Mouse (Mus musculus) hindlimb bud, embryonic 11.5 days (tissue): ENCODE results near the gene Tmem150c.

Experiments
- DNase-seq: peaks from one replicate; pipeline ENCODE4 v3.0.0-alpha.2; 2012; ENCODE audit warnings: low read depth, low spot score; ENCODE audit errors: extremely low spot score

The Tmem150c gene

DNA sequence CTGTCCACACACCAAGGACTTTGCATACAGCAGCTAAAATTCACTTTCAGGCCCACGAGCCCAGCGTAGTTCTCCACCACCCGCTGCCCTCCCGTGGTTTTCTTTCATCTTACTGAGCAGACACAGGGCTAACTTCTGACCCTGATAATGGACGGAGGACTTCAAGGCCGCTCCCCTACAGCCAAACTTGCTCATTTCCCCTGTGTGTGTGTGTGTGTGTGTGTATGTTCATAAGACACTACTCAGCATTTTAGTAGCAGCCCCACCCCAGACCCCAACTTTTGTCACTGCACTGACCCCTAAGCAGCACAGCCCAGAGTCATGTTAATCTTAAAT lies at the start of gene Tmem150c:
Gene Tmem150c, minus strand, starts transcription at position 171 of the 336 bp plus-strand sequence.
- no peak for DNase-seq

GRCm38 (mm10) chr5:100209093-100209492 lies 49.5 kb upstream of the Tmem150c start:
- no peak for DNase-seq

DNA sequence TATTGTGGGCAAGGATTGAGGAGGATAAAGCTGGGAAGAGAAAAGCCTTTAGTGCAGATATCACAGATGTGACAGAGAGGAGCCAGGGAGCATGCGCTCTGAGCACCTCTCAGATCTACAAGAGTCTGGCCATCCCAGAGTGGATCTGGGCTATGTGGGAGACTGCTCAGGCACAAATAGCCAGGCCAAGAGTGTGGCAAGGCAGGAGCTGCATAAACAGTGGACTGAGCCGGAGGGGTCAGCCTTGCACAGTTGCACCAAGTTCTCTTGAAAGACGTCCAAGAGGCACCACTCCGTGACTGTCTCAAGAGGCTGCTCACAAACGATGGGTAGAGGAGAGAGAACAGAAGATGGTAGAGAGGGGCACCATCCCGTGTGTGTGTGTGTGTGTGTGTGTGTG lies 47.1 kb upstream of the Tmem150c start:
- DNase-seq, result no peak

DNA sequence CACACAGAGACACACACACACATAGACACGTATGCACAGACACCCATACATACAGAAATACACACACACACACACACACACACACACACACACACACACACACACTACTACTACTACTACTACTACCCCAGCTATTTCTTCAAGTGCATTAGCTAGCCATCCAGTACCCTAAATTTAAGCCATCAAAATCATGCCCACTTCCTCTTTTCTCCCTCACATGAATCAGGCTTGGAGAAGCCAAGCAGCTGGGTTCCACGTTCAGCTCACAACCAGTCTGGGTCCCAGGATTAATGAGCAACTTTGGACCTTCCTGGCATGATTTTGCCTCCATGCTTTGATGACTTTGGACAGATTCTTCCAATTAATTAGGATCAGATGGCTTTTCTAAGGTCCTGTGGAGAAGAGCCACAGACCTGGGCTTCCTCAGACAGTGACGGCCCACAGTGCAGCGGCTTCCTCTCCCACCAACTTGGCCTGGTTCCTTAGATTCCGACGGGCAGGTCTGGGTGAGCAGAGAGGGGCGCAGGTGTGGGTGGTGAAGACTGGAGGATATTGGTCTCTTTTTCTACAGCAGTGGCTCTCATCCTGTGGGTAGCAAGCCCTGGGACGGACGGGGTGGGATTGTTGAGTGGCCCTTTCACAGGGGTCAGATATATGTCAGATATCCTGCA lies 46.0 kb upstream of the Tmem150c start:
- no peak for DNase-seq

- no peak for DNase-seq
These were observed 41.2 kb upstream of the Tmem150c start for GRCm38 (mm10) chr5:100200805-100201204.

DNA sequence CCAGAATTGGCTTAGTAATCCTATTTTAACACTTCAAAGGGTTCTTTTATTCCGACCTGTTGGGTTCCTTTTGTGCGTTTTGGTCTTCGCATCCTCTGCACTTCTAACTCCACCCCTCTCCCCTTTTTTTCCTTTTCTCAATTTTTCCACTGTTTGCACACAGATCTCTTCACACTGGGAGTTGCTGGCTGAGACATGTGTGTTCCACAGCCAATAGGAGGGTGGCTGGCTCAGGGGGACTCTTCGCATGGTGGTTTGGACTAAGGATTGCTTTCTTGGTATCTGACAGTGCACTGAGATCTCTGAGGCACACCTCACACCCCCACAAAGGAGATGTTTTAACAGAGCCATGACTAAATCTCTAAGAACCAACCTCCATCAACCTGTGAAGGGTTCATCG lies 40.7 kb upstream of the Tmem150c start:
- no peak for DNase-seq

- DNase-seq, result no peak
These were observed 39.7 kb upstream of the Tmem150c start for GRCm38 (mm10) chr5:100199092-100199853.

DNA sequence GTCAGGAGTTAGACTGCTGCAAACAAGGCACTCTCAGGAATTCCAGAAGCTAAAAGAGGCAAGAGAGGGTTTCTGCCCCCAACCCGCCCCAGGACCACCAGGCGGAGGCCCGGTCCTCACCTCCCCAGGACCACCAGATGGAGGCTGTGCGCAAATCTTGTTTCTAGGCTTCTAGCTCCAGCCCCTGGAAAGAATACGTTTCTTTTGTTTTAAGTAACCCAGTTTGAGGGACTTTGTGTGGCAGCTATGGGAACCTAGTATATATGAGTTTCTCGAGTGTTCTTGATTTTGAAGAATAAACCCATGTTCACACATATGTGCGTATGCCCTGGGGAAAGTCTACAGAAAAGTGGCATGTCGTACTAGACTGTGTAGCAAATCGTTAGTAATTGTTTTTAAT lies 37.9 kb upstream of the Tmem150c start:
- DNase-seq, result no peak

DNA sequence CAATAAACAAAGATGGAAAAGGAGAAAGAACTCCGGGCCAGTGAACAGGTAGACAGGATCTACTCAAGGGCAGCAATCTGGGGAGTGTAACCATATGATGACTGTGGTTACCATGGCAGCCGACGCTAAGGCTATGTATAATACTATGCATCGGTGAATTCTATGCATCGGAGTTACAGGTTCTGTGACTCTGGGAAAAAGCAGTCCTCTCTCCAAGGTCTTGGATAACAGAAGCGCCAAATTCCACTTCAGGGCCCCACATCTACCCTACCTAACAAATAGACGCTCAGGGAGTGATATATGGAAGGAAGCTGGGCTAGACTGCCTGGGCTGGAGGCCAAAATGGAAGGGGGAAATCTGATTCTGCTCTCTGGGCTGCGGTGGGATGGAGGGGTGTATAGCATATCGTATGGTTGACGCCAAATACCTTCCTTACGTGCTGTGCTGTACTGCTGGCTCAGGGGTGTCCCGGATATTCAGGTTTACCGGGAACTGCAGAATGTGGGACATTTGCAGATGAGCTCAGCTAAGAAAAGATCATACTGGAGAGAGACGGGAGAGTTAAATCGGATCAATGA lies 37.3 kb upstream of the Tmem150c start:
- no peak for DNase-seq

- no peak for DNase-seq
These were observed 36.8 kb upstream of the Tmem150c start for GRCm38 (mm10) chr5:100196397-100196796.

DNA sequence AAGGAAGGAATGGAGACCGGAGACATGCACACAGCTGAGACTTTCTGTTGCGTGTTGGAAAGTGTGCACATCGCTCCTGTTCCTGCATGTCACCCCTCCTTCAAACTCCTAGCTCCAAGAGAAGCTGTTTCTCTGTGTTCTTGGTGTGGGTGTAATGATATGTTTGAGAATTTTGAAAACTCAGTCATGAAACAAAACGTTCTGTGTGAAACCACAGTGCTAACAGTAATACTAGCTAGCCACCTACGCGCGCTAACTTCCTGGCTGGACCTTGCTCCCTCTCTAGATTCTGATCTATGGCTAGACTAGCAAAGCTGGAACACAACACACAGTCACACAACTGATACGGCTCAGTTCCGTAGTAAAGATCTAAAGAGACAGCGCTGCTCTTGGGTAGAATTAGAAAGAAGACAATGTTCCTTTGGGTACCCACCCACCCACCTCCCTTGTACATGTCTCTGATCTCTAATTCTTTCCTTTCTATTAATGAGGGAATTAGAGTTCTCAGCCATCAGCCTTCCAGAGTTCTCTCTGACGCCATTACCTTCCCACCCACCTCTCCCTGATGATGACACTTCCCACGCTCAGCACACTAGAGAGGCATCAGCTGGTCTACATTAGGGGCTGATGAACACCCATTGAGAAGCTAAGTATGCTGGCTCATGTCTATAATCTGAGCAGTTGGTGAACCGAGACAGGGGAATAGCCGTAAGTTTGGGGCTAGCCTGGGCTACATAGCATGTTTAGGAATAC lies 32.0 kb upstream of the Tmem150c start:
- no peak for DNase-seq

DNA sequence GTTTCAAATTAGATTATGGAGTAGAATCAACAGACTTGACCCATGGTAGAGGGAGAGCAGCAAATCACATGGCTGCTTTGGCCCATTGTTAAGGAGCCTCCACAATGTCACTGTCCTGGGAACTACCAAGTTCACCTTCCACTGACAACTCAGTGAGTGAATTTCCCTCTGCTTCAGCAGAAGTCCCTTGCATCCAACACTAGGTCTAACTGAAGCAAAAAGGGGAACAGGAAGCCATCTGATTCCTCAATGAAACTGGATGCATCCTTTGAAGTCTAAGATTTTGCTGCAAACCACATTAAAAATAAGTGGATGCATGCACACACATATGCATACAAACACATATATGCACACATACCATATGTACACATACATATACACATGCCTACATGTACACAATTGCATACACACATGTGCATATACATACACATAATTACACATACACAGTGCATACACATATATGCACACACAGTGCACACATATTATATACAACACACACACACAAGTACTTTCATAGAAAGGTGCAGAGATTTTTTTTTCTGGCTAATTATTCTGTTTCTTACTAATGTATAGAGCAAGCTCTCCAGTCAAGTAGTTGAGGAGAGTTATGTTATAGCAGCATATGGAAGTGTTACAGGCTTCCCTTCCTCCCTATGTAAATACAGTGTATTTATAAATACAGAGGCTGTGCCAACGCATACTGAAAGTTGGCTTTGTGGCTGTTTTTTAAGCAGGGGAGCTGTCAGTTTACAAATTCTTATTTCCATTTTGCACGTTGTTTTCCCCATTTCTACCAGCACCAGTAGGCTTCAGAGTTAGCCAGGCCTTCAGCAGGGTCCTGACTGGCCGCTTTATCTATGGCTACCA lies 27.7 kb upstream of the Tmem150c start:
- DNase-seq, result no peak

- DNase-seq, result no peak
These were observed 27.0 kb upstream of the Tmem150c start for GRCm38 (mm10) chr5:100186618-100187017.

DNA sequence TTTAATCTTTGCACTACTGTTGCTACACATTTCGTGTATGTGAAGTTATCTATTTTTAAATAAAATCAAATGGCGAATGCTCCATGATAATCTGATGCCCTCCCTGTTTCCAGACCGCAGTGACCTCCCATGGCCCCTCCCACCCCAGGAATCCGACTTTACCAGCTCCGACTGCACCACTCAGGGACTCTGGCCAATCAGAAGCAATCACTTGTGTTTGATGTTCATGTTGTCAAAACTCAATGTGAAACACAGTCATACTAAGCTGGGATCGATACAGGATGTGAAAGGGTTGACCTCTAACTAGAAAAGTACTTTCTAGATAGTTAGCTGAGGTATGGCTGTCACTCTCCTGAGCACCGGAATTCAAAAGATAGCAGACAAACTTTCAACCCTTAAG lies 26.3 kb upstream of the Tmem150c start:
- no peak for DNase-seq

DNA sequence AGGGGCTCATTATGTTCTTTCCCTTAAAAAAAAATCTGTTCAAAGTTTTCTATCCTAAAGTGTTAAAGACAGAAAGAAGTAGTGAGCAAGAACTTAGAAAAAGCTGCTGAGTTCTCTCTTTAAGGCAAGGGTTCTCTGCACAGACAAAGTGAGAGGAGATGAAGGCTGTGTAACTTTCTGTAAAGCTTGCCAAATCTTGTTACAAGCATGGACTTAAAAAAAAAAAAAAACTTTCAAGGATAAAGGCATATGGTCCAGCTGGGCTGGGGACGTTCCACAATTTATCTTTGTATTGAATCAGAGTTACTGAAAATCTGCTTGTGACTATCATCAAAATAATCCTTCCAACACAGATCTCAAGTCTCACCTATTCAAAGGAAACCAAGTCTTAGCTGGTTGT lies 21.4 kb upstream of the Tmem150c start:
- DNase-seq, result no peak

DNA sequence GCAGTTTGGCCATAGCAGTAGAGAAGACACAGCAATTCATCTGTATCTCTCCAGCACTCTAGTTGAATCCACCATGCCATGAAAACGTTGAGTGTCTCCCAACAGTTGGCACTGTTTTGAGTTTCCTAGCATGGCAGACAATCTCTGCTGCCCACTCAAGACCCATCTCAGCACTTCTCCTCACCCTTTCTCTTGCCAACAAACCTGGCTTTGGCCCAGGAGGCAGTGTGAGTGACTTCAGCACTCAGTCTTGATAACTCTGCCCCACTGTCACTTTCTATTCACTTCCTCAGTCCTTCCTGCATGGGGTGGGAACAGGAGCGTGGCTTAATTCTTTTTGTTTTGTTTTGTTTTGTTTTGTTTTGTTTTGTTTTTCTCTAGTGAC lies 19.2 kb upstream of the Tmem150c start:
- no peak for DNase-seq

DNA sequence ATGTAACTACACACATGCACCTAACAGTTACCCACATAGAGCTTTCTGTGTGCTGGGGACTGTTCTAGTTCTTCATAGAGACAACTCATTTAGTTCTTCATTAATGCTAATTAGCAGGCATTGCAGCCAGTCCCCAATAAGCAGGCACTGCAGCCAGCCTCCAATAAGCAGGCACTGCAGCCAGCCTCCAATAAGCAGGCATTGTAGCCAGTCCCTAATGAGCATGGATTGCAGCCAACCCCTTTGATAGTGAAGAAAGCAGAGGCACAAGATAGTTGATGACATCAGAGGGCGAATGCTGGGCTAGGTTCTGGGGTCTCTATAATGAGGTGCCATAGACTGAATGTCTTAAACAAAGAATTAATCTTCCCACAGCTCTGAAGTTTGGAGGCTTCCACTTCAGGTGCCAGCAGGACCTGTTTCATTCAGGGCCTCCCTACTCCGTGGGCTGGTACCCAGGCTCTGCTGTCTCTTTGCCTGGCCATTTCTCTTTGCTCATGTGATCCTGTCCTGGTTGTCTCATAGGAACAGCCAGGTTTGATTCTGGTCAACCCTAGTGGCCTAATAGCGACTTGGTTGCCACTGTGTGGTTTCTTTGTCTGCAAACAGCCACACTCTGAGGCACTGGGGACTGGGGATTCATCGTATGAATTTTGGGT lies 18.6 kb upstream of the Tmem150c start:
- DNase-seq, result no peak

GRCm38 (mm10) chr5:100177547-100177946 lies 17.9 kb upstream of the Tmem150c start:
- no peak for DNase-seq

DNA sequence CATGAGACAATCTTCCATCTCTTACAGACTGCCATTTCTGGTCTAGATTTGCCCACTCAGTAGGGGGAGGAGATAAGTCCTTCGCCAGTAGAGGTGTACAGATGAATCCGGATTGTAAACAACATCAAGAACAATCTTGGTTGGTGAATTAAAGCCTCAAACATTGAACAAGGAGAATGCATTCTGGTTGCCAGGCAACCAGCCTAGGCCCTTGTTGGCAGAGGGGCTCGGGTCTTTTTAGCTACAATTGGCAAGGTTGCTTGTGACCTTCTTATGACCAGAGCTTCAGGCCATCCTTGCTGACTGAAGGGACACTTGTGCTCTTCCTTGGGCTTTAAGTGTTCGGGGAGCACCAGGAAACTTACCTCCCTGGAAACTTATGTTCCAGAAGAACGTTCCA lies 16.5 kb upstream of the Tmem150c start:
- no peak for DNase-seq

DNA sequence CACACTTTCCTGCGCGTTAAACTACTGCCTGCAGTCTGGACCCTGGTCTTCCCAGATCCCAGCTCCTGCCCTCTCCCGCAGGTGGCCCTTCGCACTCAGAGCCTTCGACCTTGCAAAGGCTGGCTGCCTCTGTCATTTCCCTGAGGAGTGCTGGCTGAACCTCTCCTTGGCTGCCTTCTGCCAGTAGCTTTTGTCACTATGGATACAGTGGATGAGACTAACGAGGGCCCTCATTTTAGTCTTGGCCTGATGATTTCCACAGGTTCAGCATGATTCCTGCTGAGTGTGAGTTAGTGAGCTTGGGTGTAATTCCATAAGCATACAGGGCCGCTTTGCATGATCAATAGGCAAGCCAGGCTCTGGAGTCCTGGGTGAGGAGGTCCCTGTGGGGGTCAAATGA lies 16.0 kb upstream of the Tmem150c start:
- no peak for DNase-seq
